Mouse (Mus musculus): ENCODE measurements around the gene Ano4.

GRCm38 (mm10) chr10:89343716-89344115, 846 bp downstream of the Ano4 start:
- TF ChIP-seq CTCF (IDR thresholded peaks at IDR 0.05; ENCODE audit: control insufficient read depth, insufficient read depth, low read length) (no peak), POLR2A (IDR thresholded peaks at IDR 0.05; ENCODE audit: borderline replicate concordance, control insufficient read depth, low read depth, low read length) (no peak)
